Mouse (Mus musculus) lung, adult 2 months (tissue): ENCODE measurements around the gene Kif16b. TPM values are rescaled to one million over a fixed set of nuclear protein-coding genes. Genes with fewer than 3 reads are reported as not detected.

Source experiments
- DNase-seq: peaks from one replicate; pipeline ENCODE4 v3.0.0; 2022
- H3K4me1 ChIP-seq: fragments of 200-500 bp; 2 replicates; pipeline ENCODE4 v1.6.1; 2011; ENCODE audit warnings: low read length; ENCODE audit not compliant: control insufficient read depth, insufficient read depth
- H3K4me3 ChIP-seq: fragments of 200-500 bp; replicated peaks from 2 replicates; pipeline ENCODE3; 2011; ENCODE audit warnings: low read depth, mild to moderate bottlenecking, control low read depth, low read length; ENCODE audit errors: extremely low read depth
- CTCF ChIP-seq: fragments of 200-500 bp; IDR thresholded peaks from 2 replicates; pipeline ENCODE4 v1.5.1; 2011; ENCODE audit warnings: mild to moderate bottlenecking, low read length, control low read depth; ENCODE audit not compliant: insufficient read depth
- POLR2A ChIP-seq: fragments of 200-500 bp; IDR thresholded peaks from 2 replicates; pipeline ENCODE4 v1.6.1; 2011; ENCODE audit warnings: low read depth, mild to moderate bottlenecking, control low read depth, low read length, borderline replicate concordance; ENCODE audit errors: extremely low read depth
- WGBS: fragments of 180-500 bp; shearing (Covaris S2); methylation state at CpG from one replicate; pipeline ENCODE4 v1.1.7; 2018; 5-methylcytosine and 5-hydroxymethylcytosine counted together
- polyA plus RNA-seq: library from polyadenylated mRNA; depleted of rRNA; stranded (reverse); fragments of >200 nt; gene quantifications from 2 replicates; pipeline ENCODE4 v1.2.3, GENCODE M21; 2012

Gene Kif16b
- polyA plus RNA-seq, 1 experiment: 13.3 TPM

- no peak overlapping the region for H3K4me3 ChIP-seq
- TF ChIP-seq POLR2A (no peak), CTCF (no peak)
- 71% methylated on average over 2 of the region's 2 CpGs for WGBS
- no peaks in the 10 kb centered on the region; the same call in 1 of the 2 replicates for H3K4me1 ChIP-seq
- no peak for DNase-seq
These were observed 24.7 kb downstream of the Kif16b start for GRCm38 (mm10) chr2:142876636-142877035.

- DNase-seq: no peak
- WGBS: 62% methylated on average over 4 of the region's 4 CpGs
- Histone ChIP-seq H3K4me3 (no peak overlapping the region), H3K4me1 (no peaks in the 10 kb centered on the region; the same call in 1 of the 2 replicates)
- TF ChIP-seq POLR2A (no peak), CTCF (no peak)
These were observed 25.4 kb downstream of the Kif16b start for GRCm38 (mm10) chr2:142875936-142876335.

GRCm38 (mm10) chr2:142874562-142874961 is 26.8 kb downstream of the Kif16b start:
- no peak for DNase-seq
- 62% methylated on average over 2 of the region's 2 CpGs for WGBS
- Histone ChIP-seq H3K4me1 (peaks cover 3% of the 10 kb centered on the region; the same call in 1 of the 2 replicates), H3K4me3 (no peak overlapping the region)
- TF ChIP-seq POLR2A (no peak), CTCF (no peak)

- DNase-seq: no peak
- H3K4me3 ChIP-seq: no peak overlapping the region
- TF ChIP-seq CTCF (no peak), POLR2A (no peak)
- peaks cover 3% of the 10 kb centered on the region for H3K4me1 ChIP-seq
- WGBS: 81% methylated on average over 8 of the region's 8 CpGs
These were observed 31.3 kb downstream of the Kif16b start for GRCm38 (mm10) chr2:142870055-142870454.

GRCm38 (mm10) chr2:142867481-142867880 is 33.9 kb downstream of the Kif16b start:
- H3K4me3 ChIP-seq: no peak overlapping the region
- WGBS: 62% methylated on average over 2 of the region's 2 CpGs
- TF ChIP-seq POLR2A: no peak
- no peak for TF ChIP-seq CTCF
- peaks cover 3% of the 10 kb centered on the region for H3K4me1 ChIP-seq
- no peak for DNase-seq

- TF ChIP-seq POLR2A: no peak
- no peak for TF ChIP-seq CTCF
- DNase-seq: no peak
- Histone ChIP-seq H3K4me3 (no peak overlapping the region), H3K4me1 (no peaks in the 10 kb centered on the region)
- 79% methylated on average over 6 of the region's 6 CpGs for WGBS
These were observed 40.3 kb downstream of the Kif16b start for GRCm38 (mm10) chr2:142860994-142861393.

- no peak for DNase-seq
- WGBS: 48% methylated on average over 4 of the region's 4 CpGs
- H3K4me1 ChIP-seq: no peaks in the 10 kb centered on the region
- TF ChIP-seq POLR2A: no peak
- 0 out of 2 replicates have a peak, but pooled peaks have one; percentile 3 for TF ChIP-seq CTCF
- H3K4me3 ChIP-seq: no peak overlapping the region
These were observed 41.9 kb downstream of the Kif16b start for GRCm38 (mm10) chr2:142859452-142859851.

- 63% methylated on average over 3 of the region's 3 CpGs for WGBS
- Histone ChIP-seq H3K4me1 (peaks cover 3% of the 10 kb centered on the region; the same call in 1 of the 2 replicates), H3K4me3 (no peak overlapping the region)
- DNase-seq: no peak
- no peak for TF ChIP-seq POLR2A
These were observed 62.6 kb downstream of the Kif16b start for GRCm38 (mm10) chr2:142838775-142839174.

- 49% methylated on average over 1 of the region's 1 CpGs for WGBS
- peaks cover 3% of the 10 kb centered on the region; the same call in 1 of the 2 replicates for H3K4me1 ChIP-seq
- TF ChIP-seq CTCF: no peak
- TF ChIP-seq POLR2A: no peak
- DNase-seq: no peak
- H3K4me3 ChIP-seq: no peak overlapping the region
These were observed 63.2 kb downstream of the Kif16b start for GRCm38 (mm10) chr2:142838118-142838517.

GRCm38 (mm10) chr2:142834751-142835150 is 66.6 kb downstream of the Kif16b start:
- TF ChIP-seq CTCF (no peak), POLR2A (no peak)
- peaks cover 3% of the 10 kb centered on the region; the same call in 1 of the 2 replicates for H3K4me1 ChIP-seq
- H3K4me3 ChIP-seq: no peak overlapping the region
- DNase-seq: no peak
- 87% methylated on average over 3 of the region's 3 CpGs for WGBS
